Mouse (Mus musculus): ENCODE data around the gene Uvrag. TPM values are rescaled to one million over a fixed set of nuclear protein-coding genes. Genes with fewer than 3 reads are reported as not detected.

Gene Uvrag
- polyA plus RNA-seq, 1 experiment from 2014 or later, result 22.4 TPM

- peaks cover 28% of the 10 kb centered on the region for H3K4me1 ChIP-seq (replicated peaks; ENCODE audit: control insufficient read depth, insufficient read depth, low read length)
- H3K9me3 ChIP-seq (ENCODE audit: control insufficient read depth, low read length), result no peaks in the 10 kb centered on the region
- H3K4me3 ChIP-seq (ENCODE audit: low read length), result peak overlapping the region; percentile 69
- H3K9ac ChIP-seq (ENCODE audit: low read length), result peak overlapping the region; percentile 77
- ATAC-seq (ENCODE audit: low read depth), result no peak
- peaks cover 29% of the 10 kb centered on the region for H3K27me3 ChIP-seq (ENCODE audit: control insufficient read depth, insufficient read depth, low read depth, low read length)
- no peak overlapping the region for H3K27ac ChIP-seq (ENCODE audit: low read length)
- H3K36me3 ChIP-seq (ENCODE audit: control insufficient read depth, insufficient read depth, low read length), result no peaks in the 10 kb centered on the region
- H3K4me2 ChIP-seq (ENCODE audit: low read depth, low read length), result peak overlapping the region; percentile 90
- under 1% methylated on average over 45 of the region's 46 CpGs for WGBS
These were observed 305.2 kb downstream of the Uvrag start for GRCm38 (mm10) chr7:98835519-98836441.

Other genes starting within 250 kb of the Uvrag start
- 38.3 and 41.9 TPM in 2 replicates for gene Dgat2, start 41.6 kb upstream of the Uvrag start, polyA plus RNA-seq (2015; fragmentation: Nextera tagmentation; extraction: Ambion mirVana)
- gene Mogat2, start 97.5 kb upstream of the Uvrag start, polyA plus RNA-seq (2015; fragmentation: Nextera tagmentation; extraction: Ambion mirVana), result 0.80 and 0.94 TPM in 2 replicates
- 3.0 and 3.2 TPM in 2 replicates for gene Map6, start 126.3 kb upstream of the Uvrag start, polyA plus RNA-seq (2015; fragmentation: Nextera tagmentation; extraction: Ambion mirVana)
- 1,678 and 1,766 TPM in 2 replicates for gene Serpinh1, start 212.1 kb upstream of the Uvrag start, polyA plus RNA-seq (2015; fragmentation: Nextera tagmentation; extraction: Ambion mirVana)
- gene Gdpd5, start 240.3 kb upstream of the Uvrag start, polyA plus RNA-seq (2015; fragmentation: Nextera tagmentation; extraction: Ambion mirVana), result 22.4 and 24.1 TPM in 2 replicates

Measured in lung, embryonic 16.5 days (tissue).